Mouse (Mus musculus) olfactory bulb, adult 2 months (tissue): ENCODE data around the gene Scg5.

Source experiments
- CTCF ChIP-seq: fragments of 200-500 bp; IDR thresholded peaks from 2 replicates; pipeline ENCODE4 v1.5.1; 2012; ENCODE audit warnings: low read depth, mild to moderate bottlenecking, low read length, moderate library complexity; ENCODE audit not compliant: insufficient read depth
- POLR2A ChIP-seq: fragments of 200-500 bp; IDR thresholded peaks from 2 replicates; pipeline ENCODE4 v1.6.1; 2012; ENCODE audit warnings: mild to moderate bottlenecking, low read depth, low read length, moderate library complexity; ENCODE audit not compliant: insufficient read depth

DNA sequence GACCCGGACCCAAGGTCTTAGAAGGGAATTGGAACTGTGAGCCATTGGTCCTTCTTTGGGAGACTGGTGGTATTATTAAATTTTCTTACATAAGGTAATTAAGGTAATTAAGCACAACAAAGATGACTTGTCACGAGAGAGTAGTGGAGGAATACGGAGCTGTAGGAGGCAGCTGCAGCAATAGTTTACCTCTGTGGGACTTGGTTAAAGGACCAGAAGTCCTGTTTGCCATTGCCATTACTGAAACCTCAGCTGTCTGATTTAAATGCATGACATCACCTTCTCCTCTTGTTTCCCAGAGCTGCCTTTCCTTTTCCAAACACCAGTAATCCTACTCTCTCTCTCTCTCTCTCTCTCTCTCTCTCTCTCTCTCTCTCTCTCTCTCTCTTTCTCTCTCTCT is 20.2 kb upstream of the Scg5 start:
- TF ChIP-seq POLR2A (no peak), CTCF (no peak)
